Mouse (Mus musculus) hindbrain, embryonic 15.5 days (tissue): ENCODE results near the gene Plin5. TPM values are rescaled to one million over a fixed set of nuclear protein-coding genes. Genes with fewer than 3 reads are reported as not detected.

Source experiments
- ATAC-seq: fragments of 200-750 bp; cut with Nextera tagmentation; 2 replicates; pipeline ENCODE4 v1.8.0; 2017; ENCODE audit warnings: low read depth, moderate number of reproducible peaks, moderate TSS enrichment; ENCODE audit not compliant: low FRiP score
- H3K27ac ChIP-seq: fragments of 300-500 bp; sonication (generic); replicated peaks from 2 replicates; pipeline ENCODE4 v1.5.1; 2015; ENCODE audit warnings: mild to moderate bottlenecking, inconsistent platforms
- H3K27me3 ChIP-seq: fragments of 300-500 bp; sonication (generic); 2 replicates; pipeline ENCODE4 v1.6.1; 2015; ENCODE audit warnings: control low read depth, inconsistent platforms
- H3K36me3 ChIP-seq: fragments of 300-500 bp; sonication (generic); 2 replicates; pipeline ENCODE4 v1.6.1; 2015; ENCODE audit warnings: control low read depth, inconsistent platforms
- H3K4me1 ChIP-seq: fragments of 300-500 bp; sonication (generic); replicated peaks from 2 replicates; pipeline ENCODE4 v1.6.1; 2015; ENCODE audit warnings: control low read depth, inconsistent platforms
- H3K4me2 ChIP-seq: fragments of 300-500 bp; sonication (generic); 2 replicates; pipeline ENCODE4 v1.6.1; 2015; ENCODE audit warnings: moderate library complexity, mild to moderate bottlenecking, inconsistent platforms
- H3K4me3 ChIP-seq: fragments of 300-500 bp; sonication (generic); 2 replicates; pipeline ENCODE4 v1.5.1; 2015; ENCODE audit warnings: mild to moderate bottlenecking, inconsistent platforms
- H3K9ac ChIP-seq: fragments of 300-500 bp; sonication (generic); 2 replicates; pipeline ENCODE4 v1.6.1; 2015; ENCODE audit warnings: inconsistent platforms
- H3K9me3 ChIP-seq: fragments of 300-500 bp; sonication (generic); 2 replicates; pipeline ENCODE4 v1.6.1; 2016; ENCODE audit warnings: control low read depth, inconsistent platforms
- WGBS: fragments of 180-500 bp; shearing (Covaris S2); methylation state at CpG from one replicate; pipeline ENCODE4 v1.1.7; 2015; 5-methylcytosine and 5-hydroxymethylcytosine counted together
- polyA plus RNA-seq: library from polyadenylated mRNA; unstranded; fragments of >200 nt; fragmentation: Nextera tagmentation; extraction: Ambion mirVana; gene quantifications from 2 replicates; pipeline ENCODE4 v1.2.1, GENCODE M21; 2015

Plin5 gene
- 1.7 and 2.5 TPM in 2 replicates for polyA plus RNA-seq

DNA sequence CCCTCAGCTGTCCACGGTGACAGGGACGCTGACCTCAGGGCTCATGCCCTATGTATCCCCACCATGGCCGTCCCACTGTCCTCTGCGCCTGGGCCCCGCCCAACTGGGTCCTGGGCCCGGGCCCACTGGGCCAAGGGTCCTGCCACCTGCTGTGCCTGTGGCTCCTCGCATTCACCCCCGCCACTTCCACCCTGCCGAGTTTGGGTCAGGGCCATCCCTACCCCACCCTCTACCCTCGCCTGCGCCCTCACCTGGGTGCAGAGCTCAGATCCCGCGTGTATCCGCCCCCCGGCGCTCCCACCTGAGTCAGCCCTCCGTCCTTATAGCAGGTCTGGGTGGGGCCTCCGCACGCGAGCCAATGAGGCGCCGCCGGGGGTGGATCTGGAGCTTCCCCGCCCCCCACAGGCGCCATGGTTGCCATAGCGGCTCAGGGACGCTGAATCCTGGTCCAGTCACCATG is at the start of gene Plin5:
Gene Plin5, minus strand, starts transcription at position 346 of the 460 bp plus-strand sequence.
- peak; percentile 66 for ATAC-seq
- peaks cover 19% of the 10 kb centered on the region for H3K4me1 ChIP-seq
- 0 out of 2 replicates have a peak, but pooled peaks cover 3% of the 10 kb centered on the region for H3K9me3 ChIP-seq
- 0 out of 2 replicates have a peak within 1 kb of the TSS, but pooled peaks have one; percentile 26 for H3K9ac ChIP-seq
- H3K36me3 ChIP-seq = no peaks in the 10 kb centered on the region
- H3K4me2 ChIP-seq = peak within 1 kb of the TSS; percentile 68
- H3K4me3 ChIP-seq = peak within 1 kb of the TSS; percentile 35
- H3K27me3 ChIP-seq = peaks cover 49% of the 10 kb centered on the region
- H3K27ac ChIP-seq = no peak within 1 kb of the TSS
- WGBS = 3% methylated on average over 27 of the region's 27 CpGs

DNA sequence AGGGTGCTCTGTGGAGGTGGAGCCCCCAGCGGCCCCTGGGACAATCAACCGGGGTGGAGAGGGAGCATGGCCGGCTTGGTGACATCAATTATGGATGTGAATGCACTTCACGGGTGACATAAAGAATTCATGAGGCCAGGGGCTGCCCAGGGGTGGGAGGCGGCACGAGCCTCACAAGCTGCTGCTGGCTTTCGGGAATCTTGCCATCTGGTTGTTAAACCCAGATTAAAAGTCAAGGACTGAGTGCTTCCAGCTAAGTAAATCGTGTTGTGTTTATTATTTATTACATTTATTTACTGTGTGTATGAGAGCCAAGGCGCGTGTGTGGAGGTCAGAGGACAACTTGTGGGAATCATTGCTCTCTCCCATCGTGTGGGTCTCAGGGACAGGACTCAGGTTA is 48.3 kb upstream of the Plin5 start:
- Histone ChIP-seq H3K4me1 (peaks cover 24% of the 10 kb centered on the region), H3K4me3 (no peak overlapping the region), H3K4me2 (0 out of 2 replicates have a peak overlapping the region, but pooled peaks have one; percentile 16), H3K36me3 (no peaks in the 10 kb centered on the region), H3K9me3 (no peaks in the 10 kb centered on the region), H3K27me3 (peaks cover 9% of the 10 kb centered on the region; the same call in 1 of the 2 replicates), H3K9ac (no peak overlapping the region), H3K27ac (no peak overlapping the region; the same call in 1 of the 2 replicates)
- ATAC-seq = no peak
- WGBS = 28% methylated on average over 11 of the region's 11 CpGs

DNA sequence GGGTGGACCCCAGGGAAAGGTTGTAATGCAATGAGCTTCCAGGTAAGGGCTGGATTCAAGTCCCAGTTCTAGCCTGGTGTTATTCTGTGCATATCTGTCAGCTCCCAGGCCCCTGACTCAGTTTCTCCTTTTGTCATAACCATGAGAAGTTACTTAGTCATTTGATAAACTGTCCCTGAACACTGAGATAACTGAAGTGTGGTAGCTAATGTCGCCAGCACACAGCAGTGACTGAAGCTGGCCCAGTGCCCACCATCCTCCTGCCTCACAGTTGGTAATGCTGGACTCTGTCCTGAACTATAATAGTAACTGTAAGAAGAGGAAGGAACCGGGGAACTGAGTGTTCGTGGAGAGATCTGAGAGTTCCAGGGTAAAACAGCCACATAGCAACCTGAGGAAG is 47.1 kb upstream of the Plin5 start:
- H3K36me3 ChIP-seq = no peaks in the 10 kb centered on the region
- H3K9me3 ChIP-seq = no peaks in the 10 kb centered on the region
- no peak for ATAC-seq
- H3K4me1 ChIP-seq = peaks cover 19% of the 10 kb centered on the region
- no peak overlapping the region for H3K27ac ChIP-seq
- no peak overlapping the region for H3K4me2 ChIP-seq
- no peak overlapping the region for H3K4me3 ChIP-seq
- H3K27me3 ChIP-seq = peaks cover 9% of the 10 kb centered on the region; the same call in 1 of the 2 replicates
- WGBS = 67% methylated on average over 3 of the region's 3 CpGs
- H3K9ac ChIP-seq = no peak overlapping the region

GRCm38 (mm10) chr17:56163523-56164102 is 46.2 kb upstream of the Plin5 start:
- H3K9ac ChIP-seq = no peak overlapping the region
- H3K4me1 ChIP-seq = peaks cover 19% of the 10 kb centered on the region
- 81% methylated on average over 6 of the region's 6 CpGs for WGBS
- ATAC-seq = no peak
- peak overlapping the region; percentile 68; the same call in 1 of the 2 replicates for H3K4me2 ChIP-seq
- no peaks in the 10 kb centered on the region for H3K9me3 ChIP-seq
- no peak overlapping the region for H3K27ac ChIP-seq
- H3K27me3 ChIP-seq = peaks cover 12% of the 10 kb centered on the region; the same call in 1 of the 2 replicates
- no peak overlapping the region for H3K4me3 ChIP-seq
- H3K36me3 ChIP-seq = no peaks in the 10 kb centered on the region

- 2% methylated on average over 30 of the region's 30 CpGs for WGBS
- peak within 1 kb of the TSS; percentile 50 for H3K4me3 ChIP-seq
Observed at GRCm38 (mm10) chr17:56162231-56162774, 44.9 kb upstream of the Plin5 start, which contains the start of gene Tnfaip8l1. Tnfaip8l1 (plus strand) TSS chr17:56162477.

GRCm38 (mm10) chr17:56159729-56160128 is 42.3 kb upstream of the Plin5 start:
- H3K36me3 ChIP-seq = no peaks in the 10 kb centered on the region
- peaks cover 19% of the 10 kb centered on the region; the same call in 1 of the 2 replicates for H3K27me3 ChIP-seq
- no peak overlapping the region for H3K27ac ChIP-seq
- no peak overlapping the region for H3K9ac ChIP-seq
- no peaks in the 10 kb centered on the region for H3K9me3 ChIP-seq
- 3% methylated on average over 9 of the region's 9 CpGs for WGBS
- ATAC-seq = no peak
- H3K4me3 ChIP-seq = no peak overlapping the region
- no peak overlapping the region for H3K4me2 ChIP-seq
- peaks cover 12% of the 10 kb centered on the region for H3K4me1 ChIP-seq

More at GRCm38 (mm10) chr17:56162231-56162774, 44.9 kb upstream of the Plin5 start, which contains the start of gene Tnfaip8l1:
- Histone ChIP-seq H3K9me3 (no peaks in the 10 kb centered on the region), H3K4me1 (peaks cover 19% of the 10 kb centered on the region), H3K36me3 (no peaks in the 10 kb centered on the region), H3K4me2 (peak within 1 kb of the TSS; percentile 68), H3K27ac (peak within 1 kb of the TSS; percentile 18; the same call in 1 of the 2 replicates), H3K27me3 (peaks cover 15% of the 10 kb centered on the region; the same call in 1 of the 2 replicates), H3K9ac (peak within 1 kb of the TSS; percentile 52)
- peak; percentile 97 for ATAC-seq

DNA sequence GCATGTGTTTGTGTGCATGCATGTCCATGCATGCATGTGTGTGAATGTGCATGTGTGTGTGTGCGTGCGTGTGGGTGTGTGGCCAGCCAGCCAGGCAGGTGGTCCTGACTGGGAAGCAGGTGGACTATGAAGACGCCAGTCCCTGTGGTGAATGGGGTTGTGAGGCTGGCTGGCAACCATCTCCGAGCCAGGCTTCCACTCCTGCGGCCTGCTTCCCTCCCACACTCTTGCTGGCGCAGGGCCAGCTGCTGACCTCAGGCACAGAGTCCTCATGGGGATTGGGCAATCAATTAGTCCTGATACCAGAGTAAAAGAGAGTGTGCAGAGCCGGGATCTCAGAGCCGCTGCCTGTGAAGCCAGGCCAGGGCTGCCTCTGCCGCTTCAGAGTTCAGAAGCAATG is 36.2 kb upstream of the Plin5 start:
- Histone ChIP-seq H3K4me1 (peaks cover 12% of the 10 kb centered on the region), H3K27me3 (peaks cover 11% of the 10 kb centered on the region; the same call in 1 of the 2 replicates), H3K27ac (no peak overlapping the region), H3K36me3 (no peaks in the 10 kb centered on the region), H3K4me2 (no peak overlapping the region), H3K4me3 (no peak overlapping the region), H3K9ac (no peak overlapping the region), H3K9me3 (no peaks in the 10 kb centered on the region)
- ATAC-seq = peak; percentile 61; the same call in 1 of the 2 replicates
- 18% methylated on average over 9 of the region's 9 CpGs for WGBS

DNA sequence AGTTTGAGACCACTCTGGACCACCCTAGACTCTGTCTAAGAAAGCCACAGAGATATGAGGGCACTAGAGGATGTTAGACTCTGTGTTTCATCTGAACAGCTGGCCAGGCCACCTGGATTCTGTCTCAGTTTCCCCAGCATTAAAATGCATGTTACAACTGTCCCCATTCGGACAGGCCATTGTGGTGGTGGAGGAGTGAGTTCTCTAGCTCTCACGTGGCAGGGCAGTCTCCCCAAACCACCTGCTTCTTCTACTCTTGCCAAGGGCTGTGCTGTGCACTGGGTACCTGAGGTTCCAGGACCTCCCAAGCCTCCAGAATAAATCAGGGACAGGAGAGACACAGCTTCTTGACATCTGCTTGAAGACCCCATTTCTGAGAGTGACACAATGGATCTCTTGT is 32.5 kb upstream of the Plin5 start:
- H3K4me2 ChIP-seq = no peak overlapping the region
- WGBS = 34% methylated on average over 2 of the region's 2 CpGs
- H3K27ac ChIP-seq = no peak overlapping the region
- no peak overlapping the region for H3K4me3 ChIP-seq
- H3K27me3 ChIP-seq = peaks cover 14% of the 10 kb centered on the region
- no peak overlapping the region for H3K9ac ChIP-seq
- no peaks in the 10 kb centered on the region for H3K36me3 ChIP-seq
- peaks cover 17% of the 10 kb centered on the region for H3K4me1 ChIP-seq
- H3K9me3 ChIP-seq = no peaks in the 10 kb centered on the region
- no peak for ATAC-seq

- Histone ChIP-seq H3K36me3 (no peaks in the 10 kb centered on the region), H3K9ac (peak overlapping the region; percentile 66), H3K9me3 (no peaks in the 10 kb centered on the region), H3K27me3 (peaks cover 14% of the 10 kb centered on the region), H3K4me3 (peak overlapping the region; percentile 41), H3K27ac (no peak overlapping the region), H3K4me2 (peak overlapping the region; percentile 79), H3K4me1 (peaks cover 17% of the 10 kb centered on the region)
- 1% methylated on average over 30 of the region's 30 CpGs for WGBS
- ATAC-seq = peak; percentile 67
Observed at GRCm38 (mm10) chr17:56148790-56149618, 31.6 kb upstream of the Plin5 start.

- Histone ChIP-seq H3K9ac (peak overlapping the region; percentile 66), H3K4me2 (peak overlapping the region; percentile 79), H3K4me3 (peak overlapping the region; percentile 41), H3K9me3 (no peaks in the 10 kb centered on the region), H3K36me3 (no peaks in the 10 kb centered on the region), H3K27ac (no peak overlapping the region), H3K27me3 (peaks cover 14% of the 10 kb centered on the region), H3K4me1 (peaks cover 15% of the 10 kb centered on the region)
- peak; percentile 4; the same call in 1 of the 2 replicates for ATAC-seq
- WGBS = 22% methylated on average over 9 of the region's 9 CpGs
Observed at GRCm38 (mm10) chr17:56148280-56148679, 30.9 kb upstream of the Plin5 start.

GRCm38 (mm10) chr17:56147420-56147819 is 30.0 kb upstream of the Plin5 start:
- 69% methylated on average over 12 of the region's 12 CpGs for whole genome bisulfite sequencing
- no peak overlapping the region for H3K27ac ChIP-seq
- ATAC-seq = no peak

More at GRCm38 (mm10) chr17:56147420-56147819, 30.0 kb upstream of the Plin5 start:
- no peaks in the 10 kb centered on the region for H3K9me3 ChIP-seq
- H3K9ac ChIP-seq = no peak overlapping the region
- H3K36me3 ChIP-seq = no peaks in the 10 kb centered on the region
- H3K4me3 ChIP-seq = no peak overlapping the region
- no peak overlapping the region for H3K4me2 ChIP-seq
- H3K4me1 ChIP-seq = peaks cover 18% of the 10 kb centered on the region
- peaks cover 14% of the 10 kb centered on the region for H3K27me3 ChIP-seq
